Mouse (Mus musculus) MEL (cell line): ENCODE data around the gene Atg4a-ps.

ENCODE experiments used
- CHD1 ChIP-seq: IDR thresholded peaks from 2 replicates; pipeline ENCODE4 v1.6.1; 2012; ENCODE audit warnings: low read depth, mild to moderate bottlenecking, inconsistent platforms, low read length, improper control_type of control experiment
- CTCF ChIP-seq, 3 experiments: IDR thresholded peaks in 2 of 3; conservative IDR thresholded peaks in 1 of 3; 2 replicates each; pipeline ENCODE4 v1.5.1; 2011 to 2012; ENCODE audit warnings: low read length in 3 of 3, low read depth in 2 of 3, mild to moderate bottlenecking in 2 of 3, improper control_type of control experiment in 1 of 3, inconsistent platforms in 1 of 3, mixed read lengths in 1 of 3, moderate library complexity in 1 of 3; ENCODE audit not compliant: control insufficient read depth in 1 of 3, insufficient read depth in 1 of 3, poor library complexity in 1 of 3, severe bottlenecking in 1 of 3
- GABPA ChIP-seq: IDR thresholded peaks from 2 replicates; pipeline ENCODE4 v1.6.1; 2012; ENCODE audit warnings: low read depth, mild to moderate bottlenecking, inconsistent platforms, low read length, improper control_type of control experiment, moderate library complexity
- HCFC1 ChIP-seq: IDR thresholded peaks from 2 replicates; pipeline ENCODE4 v1.6.1; 2012; ENCODE audit warnings: low read depth, mild to moderate bottlenecking, inconsistent platforms, low read length, improper control_type of control experiment, moderate library complexity
- JUND ChIP-seq: IDR thresholded peaks from 2 replicates; pipeline ENCODE4 v1.6.1; 2011; ENCODE audit warnings: low read depth, mild to moderate bottlenecking, improper control_type of control experiment, low read length
- MAFK ChIP-seq: IDR thresholded peaks from 2 replicates; pipeline ENCODE4 v1.6.1; 2011; ENCODE audit warnings: low read depth, mild to moderate bottlenecking, low read length, improper control_type of control experiment, borderline replicate concordance
- MYB ChIP-seq: IDR thresholded peaks from 2 replicates; pipeline ENCODE4 v1.6.1; 2011; ENCODE audit warnings: mild to moderate bottlenecking, low read depth, low read length, improper control_type of control experiment
- POLR2A ChIP-seq, 2 experiments: IDR thresholded peaks; 2 replicates each; pipeline ENCODE4 v1.6.1; 2011 to 2012; ENCODE audit warnings: low read length in 2 of 2, mild to moderate bottlenecking in 2 of 2, control low read depth in 1 of 2, improper control_type of control experiment in 1 of 2, low read depth in 1 of 2, moderate library complexity in 1 of 2; ENCODE audit not compliant: control insufficient read depth in 1 of 2, insufficient read depth in 1 of 2, poor library complexity in 1 of 2
- UBTF ChIP-seq: IDR thresholded peaks from 2 replicates; pipeline ENCODE4 v1.6.1; 2012; ENCODE audit warnings: low read depth, mild to moderate bottlenecking, inconsistent platforms, low read length, improper control_type of control experiment, moderate library complexity, borderline replicate concordance; ENCODE audit not compliant: insufficient read depth
- USF1 ChIP-seq: IDR thresholded peaks from 2 replicates; pipeline ENCODE4 v1.6.1; 2014; ENCODE audit warnings: low read depth, mild to moderate bottlenecking, inconsistent platforms, low read length, improper control_type of control experiment, moderate library complexity

- TF ChIP-seq UBTF (no peak), MYB (no peak), POLR2A (IDR thresholded peaks at IDR 0.05; ENCODE audit: control insufficient read depth in 1 of 2, insufficient read depth in 1 of 2, low read depth in 1 of 2, low read length in 2 of 2, poor library complexity in 1 of 2) (no peak), CTCF (IDR thresholded peaks at IDR 0.05 in 2 of 3, conservative IDR thresholded peaks at IDR 0.05 in 1 of 3; ENCODE audit: control insufficient read depth in 1 of 3, insufficient read depth in 1 of 3, low read depth in 2 of 3, low read length in 3 of 3, poor library complexity in 1 of 3, severe bottlenecking in 1 of 3) (no peak), MAFK (no peak), USF1 (no peak), HCFC1 (no peak), JUND (no peak), GABPA (no peak), CHD1 (no peak)
These were observed 30.2 kb downstream of the Atg4a-ps start for GRCm38 (mm10) chr3:103615621-103616020.
